Mouse (Mus musculus): ENCODE data around the gene Cep128. TPM values are rescaled to one million over a fixed set of nuclear protein-coding genes. Genes with fewer than 3 reads are reported as not detected.

Cep128 gene
- polyA plus RNA-seq, 1 experiment from 2014 or later = 3.7 TPM

DNA sequence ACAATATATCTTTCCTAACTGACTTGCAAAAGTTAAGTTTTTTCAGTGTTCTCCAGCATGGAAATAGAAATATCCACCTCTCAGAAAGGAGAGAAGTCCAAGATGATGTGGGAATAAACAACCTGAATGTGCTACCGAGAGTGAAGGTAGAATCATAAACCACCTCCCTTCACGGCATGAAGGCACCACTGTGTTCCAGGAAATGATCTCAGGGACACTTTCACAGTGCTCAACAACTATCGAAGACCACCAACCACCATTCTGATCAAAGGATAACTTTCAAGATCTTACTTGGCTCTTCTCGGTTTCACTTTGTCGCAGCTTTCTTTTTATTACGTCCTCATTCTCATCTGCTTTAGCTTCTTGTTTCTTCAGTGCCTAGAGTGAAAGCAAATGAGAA, 85.5 kb downstream of the Cep128 start:
- TF ChIP-seq CTCF (IDR thresholded peaks at IDR 0.05; ENCODE audit: low read depth) = no peak
- 98% methylated on average over 6 of the region's 6 CpGs for WGBS
- no peak overlapping the region for H3K4me3 ChIP-seq (ENCODE audit: low read depth, low read length)
- no peaks in the 10 kb centered on the region for H3K4me1 ChIP-seq (replicated peaks; ENCODE audit: control insufficient read depth, insufficient read depth, low read length)
- H3K27me3 ChIP-seq (replicated peaks; ENCODE audit: control insufficient read depth, insufficient read depth, low read length) = no peaks in the 10 kb centered on the region
- H3K27ac ChIP-seq (ENCODE audit: low read depth, low read length) = no peak overlapping the region
- ATAC-seq = no peak
- H3K36me3 ChIP-seq (ENCODE audit: control insufficient read depth, insufficient read depth) = no peaks in the 10 kb centered on the region
- H3K9ac ChIP-seq (ENCODE audit: low read depth, low read length) = no peak overlapping the region
- no peaks in the 10 kb centered on the region for H3K9me3 ChIP-seq (ENCODE audit: control insufficient read depth)
- no peak overlapping the region for H3K4me2 ChIP-seq (replicated peaks; ENCODE audit: low read depth)

DNA sequence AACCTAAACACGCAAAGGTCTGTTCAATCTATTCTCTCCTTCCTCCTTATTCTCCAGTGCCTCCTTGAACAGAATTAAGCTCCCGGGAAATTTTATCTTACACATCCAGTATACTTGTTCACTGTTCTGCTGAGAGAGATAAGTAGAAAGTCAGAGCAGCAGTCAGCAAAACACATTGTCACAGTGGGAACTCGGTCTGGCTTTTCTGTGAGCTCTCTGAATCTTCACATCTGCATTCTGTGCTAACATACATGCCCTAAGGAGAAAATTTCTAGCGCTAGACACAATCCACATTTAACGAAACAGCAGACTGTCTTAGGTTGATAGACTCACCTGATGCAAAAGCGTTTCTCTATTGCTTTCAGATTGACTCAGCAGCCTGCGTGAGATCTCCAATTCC, 88.3 kb downstream of the Cep128 start:
- 92% methylated on average over 7 of the region's 7 CpGs for WGBS
- H3K36me3 ChIP-seq (ENCODE audit: control insufficient read depth, insufficient read depth) = no peaks in the 10 kb centered on the region
- H3K9me3 ChIP-seq (ENCODE audit: control insufficient read depth) = no peaks in the 10 kb centered on the region
- no peak overlapping the region for H3K4me2 ChIP-seq (replicated peaks; ENCODE audit: low read depth)
- no peak for TF ChIP-seq CTCF (IDR thresholded peaks at IDR 0.05; ENCODE audit: low read depth)
- H3K27me3 ChIP-seq (replicated peaks; ENCODE audit: control insufficient read depth, insufficient read depth, low read length) = no peaks in the 10 kb centered on the region
- H3K4me3 ChIP-seq (ENCODE audit: low read depth, low read length) = no peak overlapping the region
- H3K27ac ChIP-seq (ENCODE audit: low read depth, low read length) = no peak overlapping the region
- H3K4me1 ChIP-seq (replicated peaks; ENCODE audit: control insufficient read depth, insufficient read depth, low read length) = no peaks in the 10 kb centered on the region
- ATAC-seq = no peak
- H3K9ac ChIP-seq (ENCODE audit: low read depth, low read length) = no peak overlapping the region

DNA sequence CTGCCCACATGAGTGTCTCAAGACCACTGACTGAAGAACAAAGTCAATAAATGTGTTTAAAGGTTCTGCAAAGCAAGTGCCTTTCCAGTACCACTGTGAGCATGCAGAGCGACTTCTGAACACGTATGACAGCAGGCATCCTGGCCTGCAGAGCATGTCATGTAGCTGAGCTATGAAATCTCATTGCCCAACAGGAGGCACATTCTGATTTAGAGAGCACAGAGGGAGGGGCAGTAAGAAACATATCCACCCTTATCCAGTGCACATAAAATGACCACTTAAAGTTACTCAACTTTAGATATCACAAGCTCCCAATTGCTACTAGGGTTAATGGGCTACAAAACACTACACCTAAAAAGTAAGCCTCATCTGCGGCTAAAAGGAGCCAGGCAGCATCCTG, 88.8 kb downstream of the Cep128 start:
- Histone ChIP-seq H3K9me3 (ENCODE audit: control insufficient read depth) (no peaks in the 10 kb centered on the region), H3K4me2 (replicated peaks; ENCODE audit: low read depth) (no peak overlapping the region)
- 95% methylated on average over 3 of the region's 3 CpGs for WGBS

DNA sequence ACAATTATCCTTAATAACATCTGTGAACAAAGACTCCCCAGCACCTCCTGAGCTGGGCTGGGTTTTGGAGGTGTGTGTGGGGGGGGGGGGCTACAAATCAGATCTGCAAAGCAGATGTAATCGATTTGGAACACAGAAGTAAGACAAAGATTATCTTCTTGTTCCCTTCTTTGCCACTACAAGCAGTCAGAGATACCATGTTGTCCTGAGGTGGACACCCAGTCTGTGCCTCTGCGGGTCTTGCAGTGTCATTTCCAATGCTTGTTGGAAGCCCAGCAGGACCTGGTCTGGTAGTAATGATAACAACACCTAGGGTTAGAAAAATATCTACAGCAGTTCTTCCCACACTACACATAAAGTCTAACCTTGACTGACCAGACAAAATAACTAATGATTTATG, 110.3 kb downstream of the Cep128 start:
- Histone ChIP-seq H3K4me3 (ENCODE audit: low read depth, low read length) (no peak overlapping the region), H3K9me3 (ENCODE audit: control insufficient read depth) (no peaks in the 10 kb centered on the region), H3K4me1 (replicated peaks; ENCODE audit: control insufficient read depth, insufficient read depth, low read length) (no peaks in the 10 kb centered on the region), H3K9ac (ENCODE audit: low read depth, low read length) (no peak overlapping the region), H3K27me3 (replicated peaks; ENCODE audit: control insufficient read depth, insufficient read depth, low read length) (no peaks in the 10 kb centered on the region), H3K27ac (ENCODE audit: low read depth, low read length) (no peak overlapping the region), H3K36me3 (ENCODE audit: control insufficient read depth, insufficient read depth) (no peaks in the 10 kb centered on the region), H3K4me2 (replicated peaks; ENCODE audit: low read depth) (no peak overlapping the region)
- no peak for TF ChIP-seq CTCF (IDR thresholded peaks at IDR 0.05; ENCODE audit: low read depth)
- no peak for ATAC-seq
- WGBS = 95% methylated on average over 2 of the region's 2 CpGs

More for the DNA sequence above, 88.8 kb downstream of the Cep128 start:
- Histone ChIP-seq H3K9ac (ENCODE audit: low read depth, low read length) (no peak overlapping the region), H3K27me3 (replicated peaks; ENCODE audit: control insufficient read depth, insufficient read depth, low read length) (no peaks in the 10 kb centered on the region), H3K4me3 (ENCODE audit: low read depth, low read length) (no peak overlapping the region), H3K36me3 (ENCODE audit: control insufficient read depth, insufficient read depth) (no peaks in the 10 kb centered on the region), H3K27ac (ENCODE audit: low read depth, low read length) (no peak overlapping the region), H3K4me1 (replicated peaks; ENCODE audit: control insufficient read depth, insufficient read depth, low read length) (no peaks in the 10 kb centered on the region)
- ATAC-seq = no peak
- no peak for TF ChIP-seq CTCF (IDR thresholded peaks at IDR 0.05; ENCODE audit: low read depth)

DNA sequence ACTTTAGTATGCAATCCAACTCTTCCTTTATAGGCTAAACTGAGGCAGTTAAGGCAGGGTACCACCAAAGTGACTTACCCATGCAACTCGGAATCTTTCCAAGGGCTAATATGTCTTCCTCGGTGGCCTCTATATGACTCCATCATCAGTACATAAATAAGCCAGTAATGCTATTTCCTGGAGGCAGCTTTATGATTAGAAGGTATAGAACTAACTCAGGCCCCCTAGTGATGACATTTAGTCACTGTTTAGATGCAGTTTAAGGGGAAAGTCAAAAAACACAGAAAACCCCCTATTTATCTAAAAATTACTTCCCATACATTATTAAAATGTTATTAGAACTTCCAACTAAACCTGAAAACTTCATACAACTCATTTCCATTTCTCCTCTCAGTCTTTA, 114.6 kb downstream of the Cep128 start:
- Histone ChIP-seq H3K4me3 (ENCODE audit: low read depth, low read length) (no peak overlapping the region), H3K36me3 (ENCODE audit: control insufficient read depth, insufficient read depth) (no peaks in the 10 kb centered on the region), H3K4me2 (replicated peaks; ENCODE audit: low read depth) (no peak overlapping the region), H3K27me3 (replicated peaks; ENCODE audit: control insufficient read depth, insufficient read depth, low read length) (no peaks in the 10 kb centered on the region), H3K9me3 (ENCODE audit: control insufficient read depth) (no peaks in the 10 kb centered on the region), H3K9ac (ENCODE audit: low read depth, low read length) (no peak overlapping the region), H3K4me1 (replicated peaks; ENCODE audit: control insufficient read depth, insufficient read depth, low read length) (no peaks in the 10 kb centered on the region), H3K27ac (ENCODE audit: low read depth, low read length) (no peak overlapping the region)
- no peak for ATAC-seq
- no peak; the same call in 1 of the 2 replicates for TF ChIP-seq CTCF (IDR thresholded peaks at IDR 0.05; ENCODE audit: low read depth)
- 83% methylated on average over 2 of the region's 2 CpGs for WGBS

DNA sequence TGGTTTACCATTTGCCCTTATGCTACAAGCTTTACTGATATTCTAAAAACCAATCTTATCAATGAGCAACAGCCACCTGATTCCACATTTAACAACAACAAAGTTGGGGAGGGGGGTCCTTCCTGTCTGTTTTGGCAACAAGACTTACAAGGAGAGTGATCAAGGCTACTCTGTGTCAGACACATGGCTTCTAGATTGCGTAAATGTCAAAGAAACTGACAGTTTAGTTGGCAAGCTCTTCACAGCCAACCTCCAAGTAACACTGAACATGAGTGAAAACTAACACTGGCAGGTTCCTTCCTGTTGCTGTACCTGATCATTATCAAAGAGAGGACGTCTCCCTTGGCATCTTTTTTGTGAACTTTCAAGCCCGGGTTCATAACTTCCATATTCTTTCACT, 115.2 kb downstream of the Cep128 start:
- no peaks in the 10 kb centered on the region for H3K36me3 ChIP-seq (ENCODE audit: control insufficient read depth, insufficient read depth)
- H3K4me2 ChIP-seq (replicated peaks; ENCODE audit: low read depth) = no peak overlapping the region
- no peak for ATAC-seq
- H3K9ac ChIP-seq (ENCODE audit: low read depth, low read length) = no peak overlapping the region
- no peak overlapping the region for H3K27ac ChIP-seq (ENCODE audit: low read depth, low read length)
- TF ChIP-seq CTCF (IDR thresholded peaks at IDR 0.05; ENCODE audit: low read depth) = no peak
- no peaks in the 10 kb centered on the region for H3K27me3 ChIP-seq (replicated peaks; ENCODE audit: control insufficient read depth, insufficient read depth, low read length)
- WGBS = 79% methylated on average over 3 of the region's 3 CpGs
- H3K4me3 ChIP-seq (ENCODE audit: low read depth, low read length) = no peak overlapping the region
- no peaks in the 10 kb centered on the region for H3K9me3 ChIP-seq (ENCODE audit: control insufficient read depth)
- no peaks in the 10 kb centered on the region for H3K4me1 ChIP-seq (replicated peaks; ENCODE audit: control insufficient read depth, insufficient read depth, low read length)

DNA sequence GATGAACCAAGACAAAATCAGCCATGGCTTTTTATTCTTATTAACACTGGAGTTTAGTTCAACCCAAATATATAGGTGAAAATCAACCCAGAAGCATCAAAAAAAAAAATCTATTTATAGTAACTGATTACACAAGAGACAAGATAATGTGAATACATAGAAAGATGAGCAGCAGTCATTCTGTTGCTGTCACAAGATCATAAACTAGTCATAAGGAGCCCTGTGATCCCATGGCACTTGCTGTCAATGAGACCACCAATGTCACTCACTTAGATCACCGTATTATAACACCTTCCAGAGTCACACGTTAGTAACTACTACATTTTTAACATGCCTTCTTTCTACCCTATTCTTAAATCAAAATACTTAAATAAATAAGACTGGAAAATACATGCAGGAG, 118.2 kb downstream of the Cep128 start:
- no peaks in the 10 kb centered on the region for H3K36me3 ChIP-seq (ENCODE audit: control insufficient read depth, insufficient read depth)
- H3K4me2 ChIP-seq (replicated peaks; ENCODE audit: low read depth) = no peak overlapping the region
- no peaks in the 10 kb centered on the region for H3K4me1 ChIP-seq (replicated peaks; ENCODE audit: control insufficient read depth, insufficient read depth, low read length)
- H3K4me3 ChIP-seq (ENCODE audit: low read depth, low read length) = no peak overlapping the region
- H3K9ac ChIP-seq (ENCODE audit: low read depth, low read length) = no peak overlapping the region
- no peak for ATAC-seq
- no peak overlapping the region for H3K27ac ChIP-seq (ENCODE audit: low read depth, low read length)
- no peak for TF ChIP-seq CTCF (IDR thresholded peaks at IDR 0.05; ENCODE audit: low read depth)
- 88% methylated on average over 2 of the region's 2 CpGs for WGBS
- no peaks in the 10 kb centered on the region for H3K27me3 ChIP-seq (replicated peaks; ENCODE audit: control insufficient read depth, insufficient read depth, low read length)
- no peaks in the 10 kb centered on the region for H3K9me3 ChIP-seq (ENCODE audit: control insufficient read depth)

Measured in intestine, postnatal 0 days (tissue).